Mouse (Mus musculus) forebrain, embryonic 13.5 days (tissue): Measurements from ENCODE around the gene Arhgap9. TPM values are rescaled to one million over a fixed set of nuclear protein-coding genes. Genes with fewer than 3 reads are reported as not detected.

ENCODE experiments used
- ATAC-seq: fragments of 200-750 bp; cut with Nextera tagmentation; 2 replicates; pipeline ENCODE4 v1.8.0; 2017
- H3K27ac ChIP-seq: fragments of 300-500 bp; sonication (generic); 2 replicates; pipeline ENCODE4 v1.5.1; 2015; ENCODE audit warnings: inconsistent platforms, mild to moderate bottlenecking, moderate library complexity
- H3K27me3 ChIP-seq: fragments of 300-500 bp; sonication (generic); 2 replicates; pipeline ENCODE4 v1.6.1; 2015; ENCODE audit warnings: mild to moderate bottlenecking, inconsistent platforms
- H3K36me3 ChIP-seq: fragments of 300-500 bp; sonication (generic); 2 replicates; pipeline ENCODE4 v1.6.1; 2015; ENCODE audit warnings: mild to moderate bottlenecking, inconsistent platforms; ENCODE audit not compliant: poor library complexity, severe bottlenecking
- H3K4me1 ChIP-seq: fragments of 300-500 bp; sonication (generic); 2 replicates; pipeline ENCODE4 v1.6.1; 2015; ENCODE audit warnings: inconsistent platforms
- H3K4me2 ChIP-seq: fragments of 300-500 bp; sonication (generic); 2 replicates; pipeline ENCODE4 v1.6.1; 2015; ENCODE audit warnings: inconsistent platforms, mild to moderate bottlenecking, moderate library complexity
- H3K4me3 ChIP-seq: fragments of 300-500 bp; sonication (generic); 2 replicates; pipeline ENCODE4 v1.5.1; 2015; ENCODE audit warnings: mild to moderate bottlenecking, inconsistent platforms
- H3K9ac ChIP-seq: fragments of 300-500 bp; sonication (generic); 2 replicates; pipeline ENCODE4 v1.6.1; 2015; ENCODE audit warnings: mild to moderate bottlenecking, inconsistent platforms
- H3K9me3 ChIP-seq: fragments of 300-500 bp; sonication (generic); replicated peaks from 2 replicates; pipeline ENCODE4 v1.6.1; 2016; ENCODE audit warnings: inconsistent platforms
- WGBS: fragments of 180-500 bp; shearing (Covaris S2); methylation state at CpG from one replicate; pipeline ENCODE4 v1.1.7; 2015; 5-methylcytosine and 5-hydroxymethylcytosine counted together
- polyA plus RNA-seq: library from polyadenylated mRNA; unstranded; fragments of >200 nt; fragmentation: Nextera tagmentation; extraction: Ambion mirVana; gene quantifications from 2 replicates; pipeline ENCODE4 v1.2.1, GENCODE M21; 2015

Arhgap9 gene
- polyA plus RNA-seq, 1 experiment from 2014 or later, result 0.39 TPM

DNA sequence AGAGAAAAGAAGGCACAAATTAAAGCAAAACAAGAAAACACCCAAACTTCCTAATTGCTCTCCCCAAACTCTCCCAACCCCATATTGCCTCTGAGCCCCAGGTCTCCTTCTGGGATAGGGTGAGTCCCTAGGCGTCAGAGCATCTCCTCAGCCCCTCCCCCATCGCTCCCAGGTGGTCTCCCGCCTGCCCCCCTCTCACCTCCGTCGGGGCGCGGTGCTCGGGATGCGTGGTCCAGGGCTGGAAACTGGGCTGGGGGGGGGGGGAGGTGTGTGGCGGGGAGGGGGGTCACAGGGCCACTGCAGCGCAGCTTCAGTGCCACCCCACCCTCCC, 19.6 kb downstream of the Arhgap9 start:
- Histone ChIP-seq H3K27me3 (peaks cover 40% of the 10 kb centered on the region), H3K4me3 (peak overlapping the region; percentile 40), H3K4me1 (peaks cover 37% of the 10 kb centered on the region), H3K4me2 (peak overlapping the region; percentile 73), H3K36me3 (no peaks in the 10 kb centered on the region), H3K27ac (no peak overlapping the region; the same call in 1 of the 2 replicates), H3K9me3 (0 out of 2 replicates have a peak, but pooled peaks cover 6% of the 10 kb centered on the region), H3K9ac (peak overlapping the region; percentile 26; the same call in 1 of the 2 replicates)
- ATAC-seq, result no peak
- 0% methylated on average over 5 of the region's 11 CpGs for WGBS

DNA sequence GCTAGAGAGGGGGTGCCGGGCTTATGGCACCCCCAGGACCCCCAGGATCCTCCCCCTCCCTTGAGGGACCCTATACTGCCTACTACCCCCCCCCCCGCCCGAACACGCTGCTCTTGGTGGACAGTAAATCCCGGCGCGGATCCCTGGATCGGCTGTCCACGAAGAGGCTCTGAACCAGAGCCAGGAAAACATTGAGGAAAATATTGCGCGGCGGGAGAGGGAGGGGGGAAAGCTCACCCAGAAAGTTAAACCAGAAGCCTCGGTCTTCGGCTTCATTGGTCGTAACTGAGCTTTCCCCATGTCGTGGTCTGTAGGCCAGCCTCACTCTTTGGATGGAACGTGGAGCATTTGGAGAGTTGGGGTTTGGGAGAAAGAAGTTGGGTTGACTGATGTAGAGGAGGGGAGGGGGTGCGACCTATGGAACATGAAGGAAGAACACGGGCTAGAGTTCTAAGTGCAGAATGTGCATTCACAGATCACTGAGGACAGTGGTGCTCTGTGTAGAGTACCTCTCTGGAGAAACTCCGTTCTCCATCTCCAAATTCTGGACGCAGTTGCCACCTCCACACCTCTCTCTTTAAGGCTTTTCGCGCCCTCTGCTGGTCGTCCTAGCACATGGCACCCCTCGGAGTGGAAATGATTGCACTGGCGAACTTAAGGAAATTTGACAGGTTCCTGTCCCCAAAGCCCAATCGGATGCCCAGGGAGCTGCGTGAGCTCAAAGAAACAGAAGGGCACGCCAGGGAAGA, 20.3 kb downstream of the Arhgap9 start, which contains the start of gene Gli1:
Gene Gli1 (minus strand): TSS at position 84 of the 749 bp plus-strand sequence.
- Histone ChIP-seq H3K9me3 (0 out of 2 replicates have a peak, but pooled peaks cover 6% of the 10 kb centered on the region), H3K27ac (no peak within 1 kb of the TSS; the same call in 1 of the 2 replicates), H3K4me2 (peak within 1 kb of the TSS; percentile 73), H3K4me3 (peak within 1 kb of the TSS; percentile 40), H3K4me1 (peaks cover 37% of the 10 kb centered on the region), H3K9ac (peak within 1 kb of the TSS; percentile 26; the same call in 1 of the 2 replicates), H3K27me3 (peaks cover 37% of the 10 kb centered on the region), H3K36me3 (no peaks in the 10 kb centered on the region)
- WGBS, result under 1% methylated on average over 29 of the region's 29 CpGs
- ATAC-seq, result peak; percentile 63

DNA sequence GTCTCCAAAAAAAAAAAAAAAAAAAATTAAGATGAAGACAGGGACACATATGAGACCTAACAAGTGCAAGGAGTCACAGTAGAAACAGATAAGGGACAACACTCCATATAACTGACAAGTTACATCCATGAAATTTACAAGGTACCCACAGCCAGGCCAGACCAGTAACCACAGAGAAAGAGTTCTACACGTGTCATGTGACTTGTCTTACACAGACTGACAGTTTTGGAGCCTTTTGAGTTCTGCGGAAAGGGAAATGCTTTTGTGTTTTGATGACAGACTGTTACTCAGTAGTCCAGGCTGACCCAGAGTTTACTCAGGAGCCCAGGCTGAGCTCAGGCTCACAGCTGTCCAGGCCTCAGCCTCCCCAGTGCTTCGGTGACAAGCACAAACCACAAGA, 21.3 kb downstream of the Arhgap9 start:
- Histone ChIP-seq H3K36me3 (no peaks in the 10 kb centered on the region), H3K9ac (no peak overlapping the region), H3K9me3 (0 out of 2 replicates have a peak, but pooled peaks cover 6% of the 10 kb centered on the region), H3K4me3 (no peak overlapping the region), H3K27me3 (peaks cover 32% of the 10 kb centered on the region), H3K4me2 (no peak overlapping the region), H3K4me1 (peaks cover 37% of the 10 kb centered on the region), H3K27ac (no peak overlapping the region)
- WGBS, result 66% methylated on average over 3 of the region's 3 CpGs
- ATAC-seq, result no peak

DNA sequence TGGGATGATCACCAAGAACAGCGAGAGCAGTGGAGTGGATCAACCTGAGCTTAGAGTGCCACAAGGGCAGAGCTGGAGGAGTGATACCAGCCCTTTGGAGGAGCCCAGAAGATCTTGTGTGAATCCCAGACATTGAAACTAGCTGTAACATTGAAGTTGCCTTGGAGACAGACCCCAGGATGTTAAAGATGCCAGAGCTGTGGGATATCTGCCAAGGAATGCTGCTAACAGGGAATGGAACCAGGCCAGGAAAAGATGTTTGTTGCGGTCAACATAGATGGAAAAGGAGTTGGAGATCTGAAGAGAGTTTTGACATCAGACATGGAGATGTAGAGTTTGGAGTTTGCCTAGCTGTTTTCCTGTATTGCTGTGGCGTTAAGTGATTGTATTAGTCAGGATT, 24.4 kb downstream of the Arhgap9 start:
- Histone ChIP-seq H3K36me3 (no peaks in the 10 kb centered on the region), H3K27me3 (peaks cover 18% of the 10 kb centered on the region), H3K4me3 (no peak overlapping the region), H3K4me2 (no peak overlapping the region), H3K9ac (no peak overlapping the region), H3K4me1 (peaks cover 18% of the 10 kb centered on the region), H3K9me3 (0 out of 2 replicates have a peak, but pooled peaks cover 6% of the 10 kb centered on the region), H3K27ac (no peak overlapping the region)
- ATAC-seq, result no peak
- 85% methylated on average over 3 of the region's 3 CpGs for WGBS

DNA sequence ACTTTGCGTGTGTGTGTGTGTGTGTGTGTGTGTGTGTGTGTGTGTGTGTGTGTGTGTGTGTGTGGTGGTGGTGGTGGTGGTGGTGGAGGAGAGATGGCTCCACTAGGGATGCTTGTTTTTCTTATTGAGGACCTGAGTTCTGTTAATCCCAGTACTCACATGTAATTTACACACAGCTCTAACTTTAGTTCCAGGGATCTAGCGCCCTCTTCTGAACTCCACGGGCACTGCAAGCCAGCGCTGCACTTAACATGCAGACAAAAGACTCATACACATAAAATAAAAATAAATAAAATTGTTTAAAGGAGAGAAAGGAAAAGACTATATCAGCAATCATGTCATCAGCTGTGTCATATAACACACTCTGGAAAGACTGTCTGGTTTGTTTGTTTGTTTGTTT, 27.2 kb downstream of the Arhgap9 start:
- ATAC-seq, result no peak
- Histone ChIP-seq H3K36me3 (no peaks in the 10 kb centered on the region), H3K4me1 (0 out of 2 replicates have a peak, but pooled peaks cover 5% of the 10 kb centered on the region), H3K27me3 (0 out of 2 replicates have a peak, but pooled peaks cover 15% of the 10 kb centered on the region), H3K4me2 (no peak overlapping the region), H3K27ac (no peak overlapping the region), H3K9ac (no peak overlapping the region), H3K9me3 (0 out of 2 replicates have a peak, but pooled peaks cover 6% of the 10 kb centered on the region), H3K4me3 (no peak overlapping the region)
- WGBS, result 67% methylated on average over 4 of the region's 4 CpGs

DNA sequence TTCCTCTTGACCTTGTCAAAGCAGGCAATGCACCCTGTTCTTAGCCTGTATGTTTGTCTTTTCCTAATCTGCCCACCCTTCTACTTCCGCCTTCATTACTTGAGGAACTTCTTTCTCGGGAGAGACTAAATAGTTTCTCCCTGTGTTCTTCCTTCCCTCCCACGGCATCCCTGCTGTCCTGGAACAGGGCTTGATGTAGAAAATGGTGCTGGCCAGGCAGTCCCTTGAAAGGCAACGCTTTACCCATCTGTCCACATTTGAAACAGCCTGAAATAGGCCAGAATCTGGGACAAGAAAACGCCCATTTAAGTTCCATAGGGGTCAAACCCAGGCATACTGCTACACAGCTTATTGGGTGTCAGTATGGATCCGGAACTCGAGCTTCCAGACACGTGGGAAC, 28.0 kb downstream of the Arhgap9 start:
- WGBS, result 80% methylated on average over 8 of the region's 8 CpGs

DNA sequence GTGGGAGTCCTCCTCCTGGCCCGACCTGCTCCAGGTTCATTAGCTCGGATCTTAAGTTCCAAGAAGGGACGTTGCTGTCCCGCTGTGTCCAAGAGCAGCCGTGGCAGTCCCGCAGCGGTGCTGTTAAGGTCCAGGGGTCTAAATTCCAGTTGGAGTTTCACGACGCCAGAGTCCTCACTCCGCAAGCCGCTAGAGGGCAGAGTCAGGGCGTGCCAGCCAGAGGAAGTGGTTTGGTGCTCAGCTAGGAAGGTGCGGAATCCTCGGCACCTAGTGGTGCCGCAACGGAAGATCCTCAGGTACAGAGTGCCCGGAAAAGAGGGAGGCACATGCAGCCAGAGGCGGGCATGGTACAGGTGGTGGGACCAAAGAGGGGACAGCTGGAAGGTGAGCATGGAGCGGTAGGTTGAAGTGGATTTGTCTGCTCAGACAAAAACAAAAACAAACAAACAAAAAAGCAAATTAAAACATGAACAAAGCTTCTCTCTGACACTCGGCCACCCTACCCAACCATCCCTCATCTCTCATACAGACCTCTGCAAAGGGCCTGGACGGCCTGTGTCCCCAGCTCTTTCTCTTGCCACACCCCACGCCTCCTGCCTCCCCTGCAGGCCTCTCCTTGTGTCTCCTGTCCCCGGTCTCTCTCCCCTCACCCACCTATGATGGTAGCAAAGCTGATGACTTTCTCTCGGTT, 29.0 kb downstream of the Arhgap9 start:
- H3K9ac ChIP-seq, result peak overlapping the region; percentile 52; the same call in 1 of the 2 replicates
- H3K4me1 ChIP-seq, result 0 out of 2 replicates have a peak, but pooled peaks cover 5% of the 10 kb centered on the region
- ATAC-seq, result peak; percentile 68; the same call in 1 of the 2 replicates
- H3K4me3 ChIP-seq, result peak overlapping the region; percentile 17; the same call in 1 of the 2 replicates
- H3K27me3 ChIP-seq, result 0 out of 2 replicates have a peak, but pooled peaks cover 15% of the 10 kb centered on the region
- H3K27ac ChIP-seq, result no peak overlapping the region
- H3K4me2 ChIP-seq, result peak overlapping the region; percentile 51
- H3K9me3 ChIP-seq, result no peaks in the 10 kb centered on the region
- WGBS, result 16% methylated on average over 24 of the region's 24 CpGs
- no peaks in the 10 kb centered on the region for H3K36me3 ChIP-seq

More for the DNA sequence above, 28.0 kb downstream of the Arhgap9 start:
- H3K4me2 ChIP-seq, result no peak overlapping the region
- H3K9me3 ChIP-seq, result 0 out of 2 replicates have a peak, but pooled peaks cover 6% of the 10 kb centered on the region
- H3K4me3 ChIP-seq, result no peak overlapping the region
- no peak for ATAC-seq
- no peak overlapping the region for H3K27ac ChIP-seq
- H3K4me1 ChIP-seq, result 0 out of 2 replicates have a peak, but pooled peaks cover 5% of the 10 kb centered on the region
- H3K9ac ChIP-seq, result no peak overlapping the region
- H3K27me3 ChIP-seq, result 0 out of 2 replicates have a peak, but pooled peaks cover 15% of the 10 kb centered on the region
- H3K36me3 ChIP-seq, result no peaks in the 10 kb centered on the region

DNA sequence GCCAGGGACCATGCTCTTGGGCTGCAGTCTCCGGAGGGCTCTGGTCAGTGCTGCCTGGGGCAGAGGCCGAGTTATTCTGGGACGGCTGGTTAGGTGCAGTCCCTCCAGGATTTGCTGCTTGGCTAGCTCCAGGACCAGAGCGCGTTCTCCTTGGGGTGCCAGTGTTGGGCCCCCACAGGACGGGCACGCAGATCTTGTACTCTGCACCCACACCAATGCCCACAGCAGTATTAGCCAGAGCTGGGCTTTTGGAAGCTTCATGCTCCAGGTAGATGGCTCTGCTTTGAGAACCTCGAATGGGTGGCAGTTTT, 29.5 kb downstream of the Arhgap9 start:
- no peaks in the 10 kb centered on the region for H3K36me3 ChIP-seq
- no peak overlapping the region for H3K9ac ChIP-seq
- H3K27me3 ChIP-seq, result 0 out of 2 replicates have a peak, but pooled peaks cover 15% of the 10 kb centered on the region
- WGBS, result 87% methylated on average over 8 of the region's 8 CpGs
- H3K9me3 ChIP-seq, result no peaks in the 10 kb centered on the region
- H3K4me1 ChIP-seq, result 0 out of 2 replicates have a peak, but pooled peaks cover 5% of the 10 kb centered on the region
- no peak overlapping the region for H3K27ac ChIP-seq
- H3K4me3 ChIP-seq, result no peak overlapping the region
- peak overlapping the region; percentile 51; the same call in 1 of the 2 replicates for H3K4me2 ChIP-seq
- no peak; the same call in 1 of the 2 replicates for ATAC-seq

DNA sequence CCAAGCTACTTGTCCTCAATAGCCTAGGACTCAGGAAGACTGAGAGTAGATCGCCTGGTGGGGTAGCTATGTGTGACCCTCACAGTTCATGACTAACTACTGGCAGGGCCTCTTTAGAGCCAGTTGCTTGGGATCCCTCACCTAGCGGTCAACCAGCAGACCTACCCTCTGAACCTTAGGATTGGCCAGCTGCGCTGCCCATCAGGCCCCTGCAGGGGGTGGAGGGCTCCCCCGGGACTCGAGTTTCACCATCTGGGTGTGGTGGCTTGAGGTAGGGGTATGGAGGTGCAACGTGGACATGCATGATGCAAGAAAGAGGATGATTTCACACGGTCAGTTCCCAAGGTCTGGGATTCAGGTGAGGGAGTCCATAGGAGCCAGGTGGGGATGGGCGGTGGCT, 30.0 kb downstream of the Arhgap9 start:
- Histone ChIP-seq H3K27ac (no peak overlapping the region), H3K36me3 (no peaks in the 10 kb centered on the region), H3K27me3 (0 out of 2 replicates have a peak, but pooled peaks cover 15% of the 10 kb centered on the region), H3K4me2 (no peak overlapping the region), H3K4me1 (0 out of 2 replicates have a peak, but pooled peaks cover 5% of the 10 kb centered on the region), H3K9me3 (no peaks in the 10 kb centered on the region), H3K9ac (no peak overlapping the region), H3K4me3 (no peak overlapping the region)
- 78% methylated on average over 8 of the region's 8 CpGs for WGBS
- ATAC-seq, result no peak

DNA sequence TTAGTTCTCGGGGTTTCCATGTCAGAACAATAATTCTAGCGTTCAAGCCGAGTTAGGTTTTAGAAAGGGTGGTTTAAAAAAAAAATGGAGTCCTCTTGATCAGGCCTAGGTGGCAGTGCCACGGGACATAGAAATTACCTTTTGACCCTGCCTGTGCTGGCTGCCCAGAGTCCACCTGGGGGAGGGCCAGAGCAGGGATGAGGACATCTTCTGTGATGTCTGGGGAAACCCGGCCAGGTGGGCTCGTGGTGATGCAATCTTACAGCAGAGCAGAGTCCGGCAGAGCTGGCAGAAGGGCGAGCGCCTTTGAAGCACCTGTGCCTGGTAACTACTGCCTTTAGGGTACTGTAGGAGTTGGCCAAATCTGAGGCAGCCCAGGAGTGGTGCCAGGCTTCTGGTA, 30.4 kb downstream of the Arhgap9 start:
- 91% methylated on average over 9 of the region's 9 CpGs for WGBS
- H3K4me2 ChIP-seq, result no peak overlapping the region
- H3K4me1 ChIP-seq, result 0 out of 2 replicates have a peak, but pooled peaks cover 5% of the 10 kb centered on the region
- H3K27ac ChIP-seq, result no peak overlapping the region
- 0 out of 2 replicates have a peak, but pooled peaks cover 15% of the 10 kb centered on the region for H3K27me3 ChIP-seq
- H3K36me3 ChIP-seq, result no peaks in the 10 kb centered on the region
- H3K9me3 ChIP-seq, result no peaks in the 10 kb centered on the region
- no peak overlapping the region for H3K4me3 ChIP-seq
- ATAC-seq, result no peak
- no peak overlapping the region for H3K9ac ChIP-seq

DNA sequence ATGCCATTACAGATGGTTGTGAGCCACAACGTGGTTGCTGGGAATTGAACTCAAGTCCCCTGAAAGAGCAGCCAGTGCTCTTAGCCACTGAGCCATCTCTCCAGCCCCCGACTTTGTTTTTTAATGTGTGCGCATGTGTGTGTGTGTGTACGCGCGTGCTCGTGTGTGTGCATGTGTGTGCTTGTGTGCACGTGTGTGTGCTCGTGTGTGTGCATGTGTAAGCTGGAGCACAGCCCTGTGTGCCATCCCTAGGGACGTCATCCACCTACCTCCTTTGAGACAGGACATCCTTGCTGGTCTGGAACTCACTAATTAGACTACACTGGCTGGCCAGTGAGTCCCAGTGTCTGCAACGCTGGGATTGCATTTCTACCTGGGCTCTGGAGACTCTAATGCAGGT, 31.0 kb downstream of the Arhgap9 start:
- no peaks in the 10 kb centered on the region for H3K9me3 ChIP-seq
- no peak overlapping the region for H3K4me3 ChIP-seq
- no peak for ATAC-seq
- H3K9ac ChIP-seq, result no peak overlapping the region
- H3K4me1 ChIP-seq, result 0 out of 2 replicates have a peak, but pooled peaks cover 5% of the 10 kb centered on the region
- no peak overlapping the region for H3K4me2 ChIP-seq
- 0 out of 2 replicates have a peak, but pooled peaks cover 15% of the 10 kb centered on the region for H3K27me3 ChIP-seq
- no peaks in the 10 kb centered on the region for H3K36me3 ChIP-seq
- 91% methylated on average over 11 of the region's 11 CpGs for WGBS
- no peak overlapping the region for H3K27ac ChIP-seq
